Mouse (Mus musculus): ENCODE results near the gene Csl. TPM values are rescaled to one million over a fixed set of nuclear protein-coding genes. Genes with fewer than 3 reads are reported as not detected.

Gene Csl
- polyA plus RNA-seq (2012; ENCODE audit: insufficient read depth, insufficient read length, missing spikeins), result 0.99 and 1.6 TPM in 2 replicates

- no peak within 1 kb of the TSS for H3K4me3 ChIP-seq (ENCODE audit: insufficient read depth, low read depth, low read length)
- H3K27ac ChIP-seq (replicated peaks; ENCODE audit: low read depth, low read length), result no peak within 1 kb of the TSS
Measured at GRCm38 (mm10) chr10:99759558-99759957, at the start of gene Csl. Gene Csl, minus strand, starts transcription at chr10:99759658.

GRCm38 (mm10) chr10:99789418-99789817 lies 30.0 kb upstream of the Csl start:
- Histone ChIP-seq H3K4me3 (ENCODE audit: insufficient read depth, low read depth, low read length) (no peak overlapping the region), H3K4me1 (ENCODE audit: control insufficient read depth, insufficient read depth, insufficient read length, low read length) (no peaks in the 10 kb centered on the region), H3K27ac (replicated peaks; ENCODE audit: low read depth, low read length) (no peak overlapping the region)

More at GRCm38 (mm10) chr10:99759558-99759957, at the start of gene Csl:
- no peaks in the 10 kb centered on the region for H3K4me1 ChIP-seq (ENCODE audit: control insufficient read depth, insufficient read depth, insufficient read length, low read length)

DNA sequence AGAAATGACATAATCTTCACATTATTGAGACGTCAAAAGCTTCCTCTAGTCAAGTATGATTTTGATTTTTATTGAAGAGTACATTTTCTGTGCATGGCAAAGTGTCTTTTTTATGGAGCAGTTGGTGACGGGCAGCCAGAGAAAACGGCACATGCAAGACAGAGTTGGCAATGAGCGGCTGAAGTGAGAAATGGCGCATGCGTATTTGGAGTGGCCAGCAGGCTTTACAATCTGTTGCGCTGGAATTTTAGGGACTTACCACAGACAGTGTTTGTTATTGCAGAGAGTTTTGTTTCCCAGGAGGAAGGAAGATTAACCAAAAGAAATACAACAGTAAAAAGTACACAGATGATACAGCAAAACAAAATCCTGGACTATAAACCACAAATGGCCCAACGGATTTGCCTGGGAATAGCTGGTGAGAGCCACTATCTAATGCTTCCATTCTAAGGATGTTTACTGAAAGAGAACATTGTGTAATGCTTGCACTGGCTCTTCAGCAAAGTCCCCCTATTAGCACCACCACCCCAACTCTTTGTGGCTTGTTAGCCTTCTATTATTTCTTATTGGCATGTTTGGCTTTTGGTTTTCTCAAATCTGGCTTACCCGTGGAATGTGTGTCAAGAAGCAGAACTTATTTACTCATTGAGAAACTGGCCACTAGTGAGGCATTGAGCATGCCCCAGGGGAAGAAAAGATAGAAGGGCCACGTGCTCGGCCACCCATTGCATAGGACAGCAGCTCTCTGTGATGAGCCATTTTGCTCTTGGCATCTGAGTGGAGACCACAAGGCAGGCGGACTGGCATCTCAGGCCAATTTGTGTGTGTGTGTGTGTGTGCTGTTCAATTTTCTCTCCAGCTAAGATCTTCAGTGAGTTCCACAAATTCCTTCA lies 15.0 kb upstream of the Csl start:
- Histone ChIP-seq H3K4me3 (ENCODE audit: insufficient read depth, low read depth, low read length) (no peak overlapping the region), H3K4me1 (ENCODE audit: control insufficient read depth, insufficient read depth, insufficient read length, low read length) (no peaks in the 10 kb centered on the region), H3K27ac (replicated peaks; ENCODE audit: low read depth, low read length) (no peak overlapping the region)

DNA sequence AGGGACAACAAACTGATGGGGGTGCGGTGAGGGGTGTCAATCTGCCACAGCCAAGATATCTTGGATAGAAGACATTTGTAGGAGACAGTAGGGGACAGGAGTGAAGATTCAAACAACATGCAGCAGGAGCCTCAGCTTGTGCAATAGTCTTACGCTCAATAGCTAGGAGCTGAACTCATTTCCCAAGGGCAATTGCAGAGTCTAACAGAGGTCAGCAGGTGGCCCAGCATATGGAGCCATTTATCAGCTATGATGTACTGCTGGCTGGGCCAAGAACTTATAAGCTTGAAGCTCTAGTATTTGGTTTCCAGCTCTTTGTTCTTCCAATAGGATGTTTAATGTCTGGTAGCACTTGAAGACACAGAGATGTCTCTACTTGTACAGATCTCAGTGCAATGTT lies 9.3 kb downstream of the Csl start:
- no peak overlapping the region for H3K27ac ChIP-seq (replicated peaks; ENCODE audit: low read depth, low read length)
- peaks cover 5% of the 10 kb centered on the region; the same call in 1 of the 2 replicates for H3K4me1 ChIP-seq (ENCODE audit: control insufficient read depth, insufficient read depth, insufficient read length, low read length)
- no peak overlapping the region for H3K4me3 ChIP-seq (ENCODE audit: insufficient read depth, low read depth, low read length)

DNA sequence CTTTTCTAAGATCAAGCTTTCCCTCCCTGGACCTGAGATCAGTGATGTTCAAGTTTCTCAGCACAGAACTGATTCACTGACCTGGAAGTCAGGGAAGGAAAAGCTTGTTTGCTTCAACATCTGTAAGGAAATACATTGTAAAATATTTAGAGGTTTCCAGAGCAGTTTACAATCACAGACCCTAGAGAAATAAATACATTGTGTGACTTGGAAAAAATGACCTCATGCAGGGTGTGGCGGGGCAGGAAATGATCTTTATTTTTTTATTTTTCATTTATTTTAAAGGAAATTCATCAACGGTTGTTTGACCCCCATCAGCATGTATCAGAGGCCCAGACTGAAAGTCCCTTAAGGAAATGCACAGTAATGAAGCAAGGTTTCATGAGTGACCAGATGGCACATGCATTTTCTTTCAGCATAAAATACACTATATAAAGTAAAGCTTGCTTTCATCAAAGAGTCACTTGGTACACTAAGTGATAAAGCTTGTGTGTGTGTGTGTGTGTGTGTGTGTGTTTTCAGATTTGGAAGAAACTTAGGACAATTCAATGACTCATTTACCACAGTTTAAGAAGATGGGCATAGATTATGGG lies 10.7 kb downstream of the Csl start:
- Histone ChIP-seq H3K4me3 (ENCODE audit: insufficient read depth, low read depth, low read length) (no peak overlapping the region), H3K27ac (replicated peaks; ENCODE audit: low read depth, low read length) (peak overlapping the region; percentile 95), H3K4me1 (ENCODE audit: control insufficient read depth, insufficient read depth, insufficient read length, low read length) (peaks cover 5% of the 10 kb centered on the region; the same call in 1 of the 2 replicates)

GRCm38 (mm10) chr10:99748009-99748408 lies 11.4 kb downstream of the Csl start:
- H3K4me1 ChIP-seq (ENCODE audit: control insufficient read depth, insufficient read depth, insufficient read length, low read length), result peaks cover 5% of the 10 kb centered on the region; the same call in 1 of the 2 replicates
- H3K4me3 ChIP-seq (ENCODE audit: insufficient read depth, low read depth, low read length), result no peak overlapping the region
- H3K27ac ChIP-seq (replicated peaks; ENCODE audit: low read depth, low read length), result peak overlapping the region; percentile 95

DNA sequence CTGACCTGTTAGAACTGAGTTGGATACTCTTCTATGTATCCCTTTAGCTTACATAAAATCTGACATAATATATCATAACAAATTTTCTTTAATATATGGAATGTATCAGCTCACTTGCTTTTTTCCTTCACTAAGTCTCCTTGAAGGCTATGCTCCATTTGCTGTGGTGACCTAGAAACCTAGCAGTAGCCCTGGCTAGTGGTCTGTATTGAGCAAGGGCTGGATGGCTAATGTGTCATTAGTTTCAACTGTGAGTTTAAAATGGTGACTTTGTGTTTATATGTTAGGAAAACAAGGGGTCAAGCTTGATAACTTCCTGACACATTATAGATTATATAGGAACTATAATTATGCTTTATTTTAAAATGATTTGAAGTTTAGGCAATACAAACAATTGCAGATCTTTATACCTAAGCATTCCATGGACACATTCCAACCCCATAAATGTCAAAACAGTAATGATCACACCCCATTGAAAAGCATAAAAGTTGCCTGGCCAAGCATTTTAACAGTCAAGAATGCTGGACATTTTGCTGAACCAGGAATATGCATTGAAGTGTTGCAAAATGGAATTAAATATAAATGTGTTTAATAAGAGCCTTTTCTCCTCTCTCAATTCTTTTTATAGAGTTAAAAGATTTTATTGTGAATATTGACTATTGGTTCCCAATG lies 17.7 kb downstream of the Csl start:
- Histone ChIP-seq H3K27ac (replicated peaks; ENCODE audit: low read depth, low read length) (no peak overlapping the region), H3K4me1 (ENCODE audit: control insufficient read depth, insufficient read depth, insufficient read length, low read length) (no peaks in the 10 kb centered on the region), H3K4me3 (ENCODE audit: insufficient read depth, low read depth, low read length) (no peak overlapping the region)

DNA sequence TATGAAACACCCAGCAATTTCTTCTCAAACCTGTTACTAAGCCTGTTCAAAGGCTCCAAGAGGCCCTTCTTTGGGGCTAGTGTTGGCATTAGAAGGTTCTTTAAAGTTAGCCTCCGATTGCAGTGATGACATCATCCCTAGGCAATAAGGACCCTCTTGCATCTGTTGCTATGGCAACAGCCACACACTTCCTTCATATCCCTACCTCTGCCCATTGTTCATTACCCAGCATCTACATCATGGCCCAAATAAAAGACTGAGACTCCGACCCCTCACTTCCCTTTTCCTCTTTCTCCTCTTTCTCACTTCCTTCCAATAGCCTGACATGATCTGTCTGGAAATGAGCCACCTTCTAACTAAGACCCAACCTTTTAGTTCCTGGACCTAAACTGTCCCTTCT lies 46.3 kb downstream of the Csl start:
- Histone ChIP-seq H3K4me3 (ENCODE audit: insufficient read depth, low read depth, low read length) (no peak overlapping the region), H3K4me1 (ENCODE audit: control insufficient read depth, insufficient read depth, insufficient read length, low read length) (no peaks in the 10 kb centered on the region), H3K27ac (replicated peaks; ENCODE audit: low read depth, low read length) (no peak overlapping the region)

DNA sequence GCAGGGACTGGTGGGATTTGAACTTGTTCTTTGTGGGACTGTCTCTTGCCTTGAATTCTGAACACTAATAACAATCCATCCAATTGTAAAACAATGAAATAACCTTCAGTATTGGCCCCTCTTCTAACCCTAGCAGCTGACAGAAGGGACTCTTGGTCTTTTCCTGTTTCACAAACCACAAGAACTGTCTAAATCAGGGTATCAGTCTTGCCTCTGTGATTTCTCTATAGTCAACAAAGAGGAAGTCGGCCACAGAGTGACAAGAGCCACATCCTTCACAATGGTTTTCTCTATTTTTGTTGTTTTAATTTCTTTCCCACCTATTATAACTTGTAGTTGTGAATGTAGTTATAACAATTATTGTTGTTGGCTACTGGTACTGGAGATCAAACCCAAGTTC lies 47.9 kb downstream of the Csl start:
- H3K4me1 ChIP-seq (ENCODE audit: control insufficient read depth, insufficient read depth, insufficient read length, low read length), result no peaks in the 10 kb centered on the region
- H3K27ac ChIP-seq (replicated peaks; ENCODE audit: low read depth, low read length), result no peak overlapping the region
- no peak overlapping the region for H3K4me3 ChIP-seq (ENCODE audit: insufficient read depth, low read depth, low read length)

Data from brown adipose tissue, adult 24 weeks (tissue).